Mouse (Mus musculus) lung, postnatal 0 days (tissue): Measurements from ENCODE around the gene Smarcd2. TPM values are rescaled to one million over a fixed set of nuclear protein-coding genes. Genes with fewer than 3 reads are reported as not detected.
A peak's percentile ranks its signal among the peaks of the same experiment; 100 is the strongest.

Experiments
- ATAC-seq: fragments of 200-750 bp; cut with Nextera tagmentation; 2 replicates; pipeline ENCODE4 v1.8.0; 2017; ENCODE audit warnings: moderate library complexity
- DNase-seq: peaks from one replicate; pipeline ENCODE4 v3.0.0-alpha.2; 2016; ENCODE audit warnings: low spot score
- H3K27ac ChIP-seq: fragments of 300-500 bp; sonication (generic); 2 replicates; pipeline ENCODE4 v1.5.1; 2014; ENCODE audit warnings: antibody characterized with exemption, mild to moderate bottlenecking, low read length, mixed read lengths
- H3K27me3 ChIP-seq: fragments of 300-500 bp; sonication (generic); replicated peaks from 2 replicates; pipeline ENCODE4 v1.6.1; 2014; ENCODE audit warnings: low read length, mixed read lengths; ENCODE audit not compliant: insufficient read depth
- H3K36me3 ChIP-seq: fragments of 300-500 bp; sonication (generic); 2 replicates; pipeline ENCODE4 v1.6.1; 2014; ENCODE audit warnings: low read length, mixed read lengths; ENCODE audit not compliant: insufficient read depth
- H3K4me1 ChIP-seq: fragments of 300-500 bp; sonication (generic); 2 replicates; pipeline ENCODE4 v1.6.1; 2014; ENCODE audit warnings: antibody characterized with exemption, low read depth, low read length, mixed read lengths; ENCODE audit not compliant: insufficient read depth
- H3K4me2 ChIP-seq: fragments of 300-500 bp; sonication (generic); replicated peaks from 2 replicates; pipeline ENCODE4 v1.6.1; 2014; ENCODE audit warnings: low read depth, mild to moderate bottlenecking, low read length, moderate library complexity, mixed read lengths
- H3K4me3 ChIP-seq: fragments of 300-500 bp; sonication (generic); 2 replicates; pipeline ENCODE4 v1.5.1; 2014; ENCODE audit warnings: low read depth, low read length
- H3K9ac ChIP-seq: fragments of 300-500 bp; sonication (generic); replicated peaks from 2 replicates; pipeline ENCODE4 v1.6.1; 2014; ENCODE audit warnings: low read depth, mild to moderate bottlenecking
- H3K9me3 ChIP-seq: fragments of 300-500 bp; sonication (generic); 2 replicates; pipeline ENCODE4 v1.6.1; 2016; ENCODE audit warnings: low read length, mixed read lengths
- CTCF ChIP-seq: IDR thresholded peaks from 2 replicates; pipeline ENCODE4 v1.5.1; 2016; ENCODE audit warnings: antibody characterized with exemption, mild to moderate bottlenecking
- EP300 ChIP-seq: IDR thresholded peaks from 2 replicates; pipeline ENCODE4 v1.6.1; 2016; ENCODE audit warnings: antibody characterized with exemption, mild to moderate bottlenecking, control low read depth
- WGBS: fragments of 180-500 bp; shearing (Covaris S2); extraction: QIAGEN DNeasy Blood & Tissue Kit; methylation state at CpG from one replicate; pipeline ENCODE4 v1.1.7; 2014; 5-methylcytosine and 5-hydroxymethylcytosine counted together
- polyA plus RNA-seq: library from polyadenylated mRNA; unstranded; fragments of >200 nt; fragmentation: Nextera tagmentation; extraction: Ambion mirVana; gene quantifications from 2 replicates; pipeline ENCODE4 v1.2.1, GENCODE M21; 2015

Gene Smarcd2
- polyA plus RNA-seq = 46.9 and 55.5 TPM in 2 replicates

DNA sequence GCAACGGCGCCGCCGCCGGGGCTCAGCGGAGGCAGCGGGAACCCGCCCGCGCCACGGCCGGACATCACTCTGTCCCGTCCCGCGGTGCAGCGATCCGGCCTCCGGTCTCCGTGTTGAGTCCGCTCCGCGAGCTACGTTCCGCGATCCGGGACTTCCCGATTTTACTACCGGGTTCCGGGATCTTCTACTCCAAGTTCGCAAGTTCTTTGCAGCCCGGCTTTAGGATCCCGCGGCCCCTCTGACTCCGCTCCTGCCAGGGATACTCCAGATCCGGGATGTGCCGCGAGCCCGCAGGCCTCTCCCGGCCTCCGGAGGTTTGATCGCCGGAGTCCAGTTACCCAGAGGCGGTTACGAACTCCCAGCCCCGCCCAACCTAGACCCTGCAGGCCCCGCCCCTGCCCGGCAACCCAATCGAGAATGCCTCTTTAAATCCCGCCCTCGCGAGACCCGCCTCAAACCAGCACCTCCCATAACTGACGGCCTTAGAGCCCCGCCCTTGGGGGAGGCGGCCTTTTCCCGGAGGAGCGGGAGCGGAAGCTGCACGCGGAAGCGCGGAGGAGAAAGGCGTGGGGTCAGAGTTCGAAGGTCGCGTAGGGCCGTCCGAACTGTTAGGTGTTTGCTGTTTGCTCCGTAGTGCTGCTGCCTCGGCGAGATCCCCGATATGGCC lies at the start of gene Smarcd2:
Smarcd2 (minus strand) TSS at position 329 of the 667 bp plus-strand sequence.
- ATAC-seq = peak; percentile 89

GRCm38 (mm10) chr11:106318406-106319366 lies 45.9 kb upstream of the Smarcd2 start:
- H3K27me3 ChIP-seq = no peaks in the 10 kb centered on the region
- TF ChIP-seq EP300 (no peak), CTCF (peak; percentile 15)
- H3K9ac ChIP-seq = no peak overlapping the region
- no peak overlapping the region for H3K4me2 ChIP-seq
- ATAC-seq = 0 out of 2 replicates have a peak, but pooled peaks have one; percentile 12
- H3K36me3 ChIP-seq = no peaks in the 10 kb centered on the region
- no peak overlapping the region for H3K27ac ChIP-seq
- H3K9me3 ChIP-seq = no peaks in the 10 kb centered on the region
- H3K4me1 ChIP-seq = peaks cover 5% of the 10 kb centered on the region; the same call in 1 of the 2 replicates
- WGBS = 57% methylated on average over 20 of the region's 21 CpGs
- DNase-seq = peak; percentile 28
- no peak overlapping the region for H3K4me3 ChIP-seq

More for the DNA sequence above, at the start of gene Smarcd2:
- H3K4me1 ChIP-seq = peaks cover 24% of the 10 kb centered on the region
- peak within 1 kb of the TSS; percentile 97 for H3K4me3 ChIP-seq
- H3K4me2 ChIP-seq = peak within 1 kb of the TSS; percentile 72
- TF ChIP-seq CTCF (no peak), EP300 (peak; percentile 78)
- no peaks in the 10 kb centered on the region for H3K36me3 ChIP-seq
- peak within 1 kb of the TSS; percentile 98 for H3K9ac ChIP-seq
- peak; percentile 100 for DNase-seq
- H3K27me3 ChIP-seq = no peaks in the 10 kb centered on the region
- H3K27ac ChIP-seq = peak within 1 kb of the TSS; percentile 99
- no peaks in the 10 kb centered on the region for H3K9me3 ChIP-seq
- WGBS = under 1% methylated on average over 62 of the region's 72 CpGs

- TF ChIP-seq CTCF (no peak), EP300 (no peak)
- peaks cover 11% of the 10 kb centered on the region; the same call in 1 of the 2 replicates for H3K4me1 ChIP-seq
- 67% methylated on average over 7 of the region's 7 CpGs for WGBS
These were observed 45.0 kb upstream of the Smarcd2 start for GRCm38 (mm10) chr11:106317801-106318200.

DNA sequence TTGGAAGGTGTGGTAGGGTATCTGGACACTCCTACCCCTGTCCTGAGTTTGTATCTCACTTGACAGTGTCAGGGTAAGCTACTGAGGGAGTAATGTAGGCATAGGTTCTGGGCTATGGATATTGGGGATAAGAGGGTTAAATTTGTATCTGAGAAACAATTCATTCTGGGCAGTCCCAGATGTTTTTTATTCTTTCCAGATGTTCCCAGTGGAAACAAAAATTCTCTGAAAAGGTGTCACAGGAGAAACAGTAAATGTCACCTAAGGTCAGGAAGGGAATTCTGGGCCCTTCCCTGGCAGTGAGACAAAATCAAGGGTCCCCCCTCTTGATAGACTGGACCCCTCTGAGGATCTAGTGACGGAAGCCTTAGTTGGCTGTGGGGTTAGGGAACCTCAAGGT lies 43.6 kb upstream of the Smarcd2 start:
- Histone ChIP-seq H3K36me3 (no peaks in the 10 kb centered on the region), H3K27ac (no peak overlapping the region), H3K4me1 (peaks cover 11% of the 10 kb centered on the region; the same call in 1 of the 2 replicates), H3K9ac (no peak overlapping the region), H3K4me3 (no peak overlapping the region), H3K4me2 (no peak overlapping the region), H3K9me3 (no peaks in the 10 kb centered on the region), H3K27me3 (no peaks in the 10 kb centered on the region)
- WGBS = 68% methylated on average over 1 of the region's 1 CpGs
- no peak for DNase-seq
- no peak for ATAC-seq
- TF ChIP-seq CTCF = no peak
- TF ChIP-seq EP300 = no peak

More at GRCm38 (mm10) chr11:106317801-106318200, 45.0 kb upstream of the Smarcd2 start:
- H3K9me3 ChIP-seq = no peaks in the 10 kb centered on the region
- no peak overlapping the region for H3K4me2 ChIP-seq
- H3K27me3 ChIP-seq = no peaks in the 10 kb centered on the region
- no peak for DNase-seq
- H3K4me3 ChIP-seq = no peak overlapping the region
- H3K27ac ChIP-seq = no peak overlapping the region
- ATAC-seq = no peak
- no peak overlapping the region for H3K9ac ChIP-seq
- H3K36me3 ChIP-seq = no peaks in the 10 kb centered on the region

GRCm38 (mm10) chr11:106314333-106314812 lies 41.6 kb upstream of the Smarcd2 start, which contains the start of gene Cd79b:
Gene Cd79b (minus strand): TSS chr11:106314762.
- Histone ChIP-seq H3K4me2 (peak within 1 kb of the TSS; percentile 22; the same call in 1 of the 2 replicates), H3K27me3 (no peaks in the 10 kb centered on the region), H3K4me3 (no peak within 1 kb of the TSS), H3K36me3 (no peaks in the 10 kb centered on the region), H3K27ac (peak within 1 kb of the TSS; percentile 26; the same call in 1 of the 2 replicates), H3K9ac (no peak within 1 kb of the TSS; the same call in 1 of the 2 replicates), H3K4me1 (peaks cover 11% of the 10 kb centered on the region; the same call in 1 of the 2 replicates), H3K9me3 (no peaks in the 10 kb centered on the region)
- no peak for ATAC-seq
- no peak for DNase-seq
- WGBS = 58% methylated on average over 9 of the region's 9 CpGs
- TF ChIP-seq CTCF (no peak), EP300 (no peak)
